Mouse (Mus musculus) frontal cortex, postnatal 14 days (tissue): Measurements from ENCODE around the gene Anxa7.

Source experiments
- DNase-seq, 2 experiments: peaks; one replicate each; pipeline ENCODE4 v3.0.0; 2022; ENCODE audit warnings: low spot score in 2 of 2

The Anxa7 gene

GRCm38 (mm10) chr14:20432420-20432819 lies 47.5 kb downstream of the Anxa7 start:
- DNase-seq, result no peak

- DNase-seq, result no peak
These were observed 48.2 kb downstream of the Anxa7 start for GRCm38 (mm10) chr14:20431726-20432125.

- DNase-seq, result no peak
These were observed 50.1 kb downstream of the Anxa7 start for GRCm38 (mm10) chr14:20429833-20430232.

DNA sequence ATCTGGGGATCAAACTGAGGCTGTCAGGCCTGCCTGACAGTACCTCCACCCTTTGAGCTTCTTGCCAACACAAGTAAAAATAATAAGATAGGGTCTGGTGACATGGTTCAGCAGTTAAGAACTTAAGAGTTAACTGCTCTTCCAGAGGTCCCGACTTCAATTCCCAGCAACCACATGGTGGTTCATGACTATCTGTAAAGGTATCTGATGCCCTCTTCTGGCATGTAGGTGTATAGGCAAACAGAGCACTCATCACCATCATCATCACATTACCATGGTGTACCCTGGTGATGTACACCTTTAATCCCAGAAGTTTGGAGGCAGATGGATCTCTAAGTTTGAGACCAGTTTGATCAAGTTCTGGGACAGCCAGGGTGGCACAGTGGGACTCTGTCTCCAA lies 51.3 kb downstream of the Anxa7 start:
- DNase-seq, result no peak

DNA sequence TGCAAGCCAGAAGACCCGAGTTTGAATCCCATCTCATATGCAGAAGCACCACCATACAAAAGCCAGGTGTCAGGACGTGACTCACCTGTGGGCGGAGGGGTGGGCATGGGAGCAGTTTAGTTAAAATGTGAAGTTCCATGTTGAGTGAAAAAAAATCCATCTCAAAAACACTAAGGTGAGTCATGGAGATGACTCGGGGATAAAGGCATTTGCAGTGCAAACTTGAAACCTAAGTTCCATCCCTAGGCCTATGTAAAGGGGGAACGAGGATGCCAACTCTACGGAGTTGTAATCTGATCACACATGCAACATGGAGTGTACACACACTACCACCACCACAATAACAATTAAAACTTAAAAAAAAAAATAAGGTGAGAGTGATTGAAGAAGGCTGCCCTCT lies 56.9 kb downstream of the Anxa7 start:
- DNase-seq, result no peak

- no peak for DNase-seq
These were observed 57.7 kb downstream of the Anxa7 start for GRCm38 (mm10) chr14:20422257-20422656.
